Comparison of ENCODE assay signal across 10 mouse cellular contexts in genomic region chr1:139425006-139425405, GRCm38 (mm10). TPM values are rescaled to one million over a fixed set of nuclear protein-coding genes. Genes with fewer than 3 reads are reported as not detected.
DNase-seq lines count a peak whose midpoint lies in the region; ATAC-seq and TF ChIP-seq lines count a peak whose summit lies in the region.
"Had no signal": no experiment of that assay in that cellular context is flagged by ENCODE, and none has a peak within 500 bp of the region (broad histone marks: within the 10 kb centered on the region; RNA-seq: fewer than 3 reads in every experiment).

No protein-coding gene starts in this region.

- H3K9me3 ChIP-seq in G1E (replicated peaks): no peaks in the 10 kb centered on the region
- H3K9me3 ChIP-seq in hindbrain, embryonic 15.5 days: no peaks in the 10 kb centered on the region
- no peaks in the 10 kb centered on the region for H3K9me3 ChIP-seq in liver, embryonic 12.5 days (replicated peaks)

- H3K9ac ChIP-seq in hindbrain, embryonic 15.5 days: peak overlapping the region; percentile 29; the same call in 1 of the 2 replicates
- peak overlapping the region; percentile 25; the same call in 1 of the 2 replicates for H3K9ac ChIP-seq in liver, embryonic 12.5 days

- WGBS in cerebellum, adult 2 months: 45% methylated on average over 3 of the region's 3 CpGs
- WGBS in hindbrain, embryonic 15.5 days: 33% methylated on average over 3 of the region's 3 CpGs
- WGBS in liver, embryonic 12.5 days (ENCODE audit: insufficient replicate concordance): 66% methylated on average over 3 of the region's 3 CpGs

- H3K27ac ChIP-seq in cerebellum, adult 2 months (ENCODE audit: insufficient read depth, low read length): no peak overlapping the region
- H3K27ac ChIP-seq in hindbrain, embryonic 15.5 days (replicated peaks): no peak overlapping the region
- H3K27ac ChIP-seq in liver, embryonic 12.5 days: no peak overlapping the region

- H3K4me2 ChIP-seq in hindbrain, embryonic 15.5 days: peak overlapping the region; percentile 78
- H3K4me2 ChIP-seq in liver, embryonic 12.5 days: peak overlapping the region; percentile 54

- no peaks in the 10 kb centered on the region for H3K27me3 ChIP-seq in cerebellum, adult 2 months (ENCODE audit: control insufficient read depth, insufficient read depth, low read length)
- H3K27me3 ChIP-seq in G1E (ENCODE audit: insufficient read depth, low read length): no peaks in the 10 kb centered on the region
- H3K27me3 ChIP-seq in hindbrain, embryonic 15.5 days: no peaks in the 10 kb centered on the region
- H3K27me3 ChIP-seq in liver, embryonic 12.5 days (replicated peaks): no peaks in the 10 kb centered on the region

- no peak for TF ChIP-seq CTCF in cerebellum, adult 2 months (IDR thresholded peaks at IDR 0.05; ENCODE audit: borderline replicate concordance, insufficient read depth, low read depth, low read length)
- TF ChIP-seq CTCF in G1E (IDR thresholded peaks at IDR 0.05; ENCODE audit: low read depth, low read length): no peak

- peaks cover 6% of the 10 kb centered on the region; the same call in 1 of the 2 replicates for H3K4me1 ChIP-seq in cerebellum, adult 2 months (ENCODE audit: control insufficient read depth, insufficient read depth, low read length)
- peaks cover 56% of the 10 kb centered on the region for H3K4me1 ChIP-seq in G1E (ENCODE audit: insufficient read depth, low read depth, low read length)
- peaks cover 45% of the 10 kb centered on the region for H3K4me1 ChIP-seq in hindbrain, embryonic 15.5 days (replicated peaks)
- H3K4me1 ChIP-seq in liver, embryonic 12.5 days: peaks cover 39% of the 10 kb centered on the region

- TF ChIP-seq POLR2A in cerebellum, adult 2 months (IDR thresholded peaks at IDR 0.05; ENCODE audit: borderline replicate concordance, insufficient read depth, low read length): no peak

- peaks cover 37% of the 10 kb centered on the region for H3K36me3 ChIP-seq in G1E (replicated peaks)
- peaks cover 10% of the 10 kb centered on the region; the same call in 1 of the 2 replicates for H3K36me3 ChIP-seq in hindbrain, embryonic 15.5 days
- peaks cover 23% of the 10 kb centered on the region for H3K36me3 ChIP-seq in liver, embryonic 12.5 days

- no peak for ATAC-seq in G1E (ENCODE audit: extremely low read depth, insufficient number of reproducible peaks, low FRiP score, poor library complexity, severe bottlenecking)
- ATAC-seq in hindbrain, embryonic 15.5 days (ENCODE audit: low FRiP score, low read depth): no peak
- no peak for ATAC-seq in liver, embryonic 12.5 days

- H3K4me3 ChIP-seq in cerebellum, adult 2 months (replicated peaks; ENCODE audit: insufficient read depth, low read depth, low read length): peak overlapping the region; percentile 50
- H3K4me3 ChIP-seq in G1E (ENCODE audit: low read depth, low read length): peak overlapping the region; percentile 38; the same call in 1 of the 2 replicates
- peak overlapping the region; percentile 36 for H3K4me3 ChIP-seq in hindbrain, embryonic 15.5 days
- peak overlapping the region; percentile 28 for H3K4me3 ChIP-seq in liver, embryonic 12.5 days

- no peak for DNase-seq in cerebellum, adult 2 months
- no peak for DNase-seq in cerebellum, adult 8-10 months
- DNase-seq in G1E (ENCODE audit: low spot score): no peak
- DNase-seq in right cerebral cortex, postnatal 14 days: no peak
- DNase-seq in right cerebral cortex, postnatal 36 days (ENCODE audit: low spot score in 2 of 2): no peak
- no peak for DNase-seq in urinary bladder, adult 18-20 months (ENCODE audit: low spot score in 2 of 2)
- DNase-seq: adrenal gland, adult 2 months had no signal

RNA-seq across cellular contexts. Expression of gene Zbtb41, which starts 2.9 kb away (rescaled TPM):
- polyA plus RNA-seq in cerebellum, adult 2 months (2012; rRNA removed): 7.4 and 7.7 TPM in 2 replicates
- total RNA-seq in G1E (2014; fragmentation: Nextera tagmentation): 28.6 and 29.3 TPM in 2 replicates
- 24.4 and 29.4 TPM in 2 replicates for total RNA-seq in G1E (2017)
- polyA plus RNA-seq in G1E (2012): 0.56 and 0.76 TPM in 2 replicates
- 13.6 and 15.1 TPM in 2 replicates for polyA plus RNA-seq in hindbrain, embryonic 15.5 days (2015; fragmentation: Nextera tagmentation; extraction: Ambion mirVana)
- polyA plus RNA-seq in liver, embryonic 12.5 days (2016; fragmentation: Nextera tagmentation; extraction: Ambion mirVana): 5.3 and 5.9 TPM in 2 replicates

RNA-seq across cellular contexts. Expression of gene Aspm, which starts 29.6 kb away (rescaled TPM):
- 0.07 and 0.32 TPM in 2 replicates for polyA plus RNA-seq in cerebellum, adult 2 months (2012; rRNA removed)
- total RNA-seq in G1E (2014; fragmentation: Nextera tagmentation) (83.9 and 107 TPM in 2 replicates), G1E (2017) (53.6 and 63.2 TPM in 2 replicates)
- 5.3 and 5.4 TPM in 2 replicates for polyA plus RNA-seq in G1E (2012)
- polyA plus RNA-seq in hindbrain, embryonic 15.5 days (2015; fragmentation: Nextera tagmentation; extraction: Ambion mirVana): 3.1 and 4.4 TPM in 2 replicates
- 14.8 and 15.2 TPM in 2 replicates for polyA plus RNA-seq in liver, embryonic 12.5 days (2016; fragmentation: Nextera tagmentation; extraction: Ambion mirVana)

RNA-seq across cellular contexts. Expression of gene Crb1, which starts 48.1 kb away (rescaled TPM):
- 0.21 and 0.25 TPM in 2 replicates for polyA plus RNA-seq in cerebellum, adult 2 months (2012; rRNA removed)
- not detected in 2 replicates for total RNA-seq in G1E (2014; fragmentation: Nextera tagmentation)
- total RNA-seq in G1E (2017): 0.23 and 0.44 TPM in 2 replicates
- polyA plus RNA-seq in G1E (2012): not detected in 2 replicates
- 1.4 and 1.5 TPM in 2 replicates for polyA plus RNA-seq in hindbrain, embryonic 15.5 days (2015; fragmentation: Nextera tagmentation; extraction: Ambion mirVana)
- polyA plus RNA-seq in liver, embryonic 12.5 days (2016; fragmentation: Nextera tagmentation; extraction: Ambion mirVana): 0.05 TPM in 1 of 2 replicates, not detected in the other
- total RNA-seq: adrenal gland, adult 2 months had no signal
- polyA plus RNA-seq: adrenal gland, adult 2 months; small intestine, adult 2 months had no signal
